Mouse (Mus musculus): ENCODE results near the gene Nudcd3. TPM values are rescaled to one million over a fixed set of nuclear protein-coding genes. Genes with fewer than 3 reads are reported as not detected.

The Nudcd3 gene
- 14.0 TPM for polyA plus RNA-seq (2014; fragmentation: Illumina TruSeq; extraction: RNeasy Lipid Tissue Mini Kit (QIAGEN cat#74804); ENCODE audit: low replicate concordance)

DNA sequence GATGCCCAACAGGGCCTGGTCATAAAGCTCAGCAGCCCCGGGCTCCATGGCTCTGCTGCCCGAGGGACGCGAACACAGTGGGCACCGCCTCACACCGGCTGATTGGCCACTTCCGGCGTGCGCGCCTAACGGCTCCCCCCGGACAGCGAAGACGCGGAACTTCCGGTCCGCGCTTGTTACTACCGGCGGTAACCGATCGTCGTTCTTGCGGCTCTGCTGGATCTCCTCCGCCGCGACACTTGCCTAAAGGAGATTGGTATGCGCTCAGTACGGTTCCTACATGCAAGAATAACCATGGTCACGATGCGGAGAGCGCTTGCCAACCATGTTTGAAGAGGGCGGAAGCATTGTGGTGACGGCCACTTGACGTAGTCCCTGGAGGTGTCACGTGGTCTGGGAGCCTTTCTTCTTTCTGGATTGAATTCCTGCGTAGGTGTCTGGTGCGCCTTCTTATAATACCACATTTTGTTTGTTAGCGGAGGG is at the start of gene Nudcd3:
Gene Nudcd3 (minus strand): TSS at position 329 of the 483 bp plus-strand sequence.

DNA sequence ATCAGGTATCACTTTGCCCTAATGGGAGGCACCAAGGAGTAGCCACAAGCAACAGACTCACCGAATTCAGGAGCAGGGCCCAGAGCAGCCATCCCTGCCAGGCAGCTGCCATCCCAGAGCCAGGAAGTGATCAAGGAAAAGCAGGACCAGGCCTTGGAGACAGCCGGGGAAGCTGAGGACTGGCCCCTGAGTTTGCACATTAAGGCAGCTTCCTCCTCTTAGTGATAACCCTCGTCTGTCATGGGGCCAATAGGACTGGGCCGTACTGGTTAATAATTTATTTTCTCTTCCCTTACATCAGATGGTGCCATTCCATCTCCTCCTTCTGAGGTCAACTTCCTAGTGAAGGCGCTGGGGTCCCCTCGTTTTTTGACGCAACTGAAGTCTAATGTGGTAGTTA is 29.8 kb upstream of the Nudcd3 start, which contains the start of gene Npc1l1:
Gene Npc1l1 (minus strand): TSS at position 132 of the 400 bp plus-strand sequence.

DNA sequence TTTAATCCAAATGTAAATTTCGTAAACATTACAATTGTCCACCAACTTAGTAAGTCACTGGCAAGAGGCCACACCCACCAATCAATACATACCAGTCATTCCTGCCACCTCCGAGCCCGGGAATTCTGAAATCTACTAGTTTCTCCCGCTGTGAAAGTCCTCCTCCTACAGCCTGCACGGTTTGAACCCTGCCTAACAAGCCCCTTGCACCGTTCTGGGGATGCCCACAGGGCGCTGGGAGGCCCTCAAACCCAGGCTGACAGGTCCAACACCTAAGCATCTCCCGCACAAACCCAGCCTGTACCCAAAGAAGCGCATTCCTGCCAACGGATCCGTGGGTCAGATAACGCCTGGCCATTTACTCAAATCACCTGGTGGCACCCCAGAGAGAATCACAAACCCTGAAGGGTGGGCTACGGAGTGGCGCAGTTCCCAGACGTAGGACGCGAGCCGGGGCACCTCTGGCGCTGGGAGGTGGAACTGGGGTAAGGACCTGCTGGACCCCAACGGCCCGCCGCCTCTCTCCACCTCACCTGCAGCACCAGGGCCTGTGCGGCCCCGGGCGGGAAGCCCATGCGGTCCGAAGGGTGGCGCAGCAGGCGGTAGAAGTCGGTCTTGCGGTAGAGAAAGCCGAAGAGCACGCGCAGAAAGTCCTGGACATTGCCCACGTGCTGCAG is 667 bp downstream of the Nudcd3 start, which contains the start of gene A730071L15Rik:
Gene A730071L15Rik (plus strand): TSS at position 620 of the 677 bp plus-strand sequence.

DNA sequence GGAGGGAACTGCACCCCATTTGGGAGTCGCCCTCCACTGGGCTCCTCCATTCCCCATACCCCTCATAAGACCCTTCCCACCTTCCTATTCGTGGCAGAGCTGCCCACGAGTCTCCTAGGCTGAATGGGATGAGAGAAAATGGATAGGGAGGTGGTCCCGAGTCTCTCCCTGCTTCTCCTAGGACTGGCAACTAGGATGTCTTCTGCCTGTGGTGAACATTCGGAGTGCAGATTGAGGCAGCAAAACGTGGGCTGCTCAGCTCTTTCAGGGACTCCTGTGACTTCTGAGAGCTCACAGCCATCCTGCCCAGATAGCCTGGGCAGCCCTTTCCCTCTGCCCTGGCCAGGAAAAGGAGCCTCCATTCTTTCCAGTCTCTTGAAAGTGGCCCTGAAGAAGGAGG is 134.0 kb downstream of the Nudcd3 start, which contains the start of gene Camk2b:
Gene Camk2b (minus strand): TSS at position 187 of the 400 bp plus-strand sequence.

Other genes with a start within 250 kb of the Nudcd3 start
- gene Ykt6, start 244.7 kb downstream of the Nudcd3 start, polyA plus RNA-seq (2014; fragmentation: Illumina TruSeq; extraction: RNeasy Lipid Tissue Mini Kit (QIAGEN cat#74804); ENCODE audit: low replicate concordance) = 50.3 TPM
- 1.2 TPM for gene Camk2b, start 134.1 kb downstream of the Nudcd3 start, polyA plus RNA-seq (2014; fragmentation: Illumina TruSeq; extraction: RNeasy Lipid Tissue Mini Kit (QIAGEN cat#74804); ENCODE audit: low replicate concordance)
- 0.33 TPM for gene A730071L15Rik, start 386 bp downstream of the Nudcd3 start, polyA plus RNA-seq (2014; fragmentation: Illumina TruSeq; extraction: RNeasy Lipid Tissue Mini Kit (QIAGEN cat#74804); ENCODE audit: low replicate concordance)
- gene Npc1l1, start 29.7 kb upstream of the Nudcd3 start, polyA plus RNA-seq (2014; fragmentation: Illumina TruSeq; extraction: RNeasy Lipid Tissue Mini Kit (QIAGEN cat#74804); ENCODE audit: low replicate concordance) = 47.6 TPM
- gene Ddx56, start 67.4 kb upstream of the Nudcd3 start, polyA plus RNA-seq (2014; fragmentation: Illumina TruSeq; extraction: RNeasy Lipid Tissue Mini Kit (QIAGEN cat#74804); ENCODE audit: low replicate concordance) = 4.3 TPM
- 104 TPM for gene Tmed4, start 74.5 kb upstream of the Nudcd3 start, polyA plus RNA-seq (2014; fragmentation: Illumina TruSeq; extraction: RNeasy Lipid Tissue Mini Kit (QIAGEN cat#74804); ENCODE audit: low replicate concordance)
- 150 TPM for gene Ogdh, start 91.2 kb upstream of the Nudcd3 start, polyA plus RNA-seq (2014; fragmentation: Illumina TruSeq; extraction: RNeasy Lipid Tissue Mini Kit (QIAGEN cat#74804); ENCODE audit: low replicate concordance)
- gene Zmiz2, start 188.7 kb upstream of the Nudcd3 start, polyA plus RNA-seq (2014; fragmentation: Illumina TruSeq; extraction: RNeasy Lipid Tissue Mini Kit (QIAGEN cat#74804); ENCODE audit: low replicate concordance) = 0.63 TPM
- 431 TPM for gene Ppia, start 215.0 kb upstream of the Nudcd3 start, polyA plus RNA-seq (2014; fragmentation: Illumina TruSeq; extraction: RNeasy Lipid Tissue Mini Kit (QIAGEN cat#74804); ENCODE audit: low replicate concordance)
- gene H2afv, start 244.0 kb upstream of the Nudcd3 start, polyA plus RNA-seq (2014; fragmentation: Illumina TruSeq; extraction: RNeasy Lipid Tissue Mini Kit (QIAGEN cat#74804); ENCODE audit: low replicate concordance) = 18.7 TPM

Data from small intestine, adult 10 weeks (tissue).